Mouse (Mus musculus) gastrocnemius, postnatal 4 days (tissue): Measurements from ENCODE around the gene Fam104a. TPM values are rescaled to one million over a fixed set of nuclear protein-coding genes. Genes with fewer than 3 reads are reported as not detected.

ENCODE experiments used
- DNase-seq, 2 experiments: peaks; one replicate each; pipeline ENCODE4 v3.0.0; 2021 to 2022; ENCODE audit warnings: low spot score in 2 of 2, mixed read lengths in 2 of 2
- total RNA-seq, 2 experiments: library from RNA; stranded (reverse); gene quantifications; 2 replicates each; pipeline ENCODE4 v1.2.3; 2021

Gene Fam104a
- total RNA-seq, 2 experiments from 2014 or later, result 29.4 to 31.3 TPM

DNA sequence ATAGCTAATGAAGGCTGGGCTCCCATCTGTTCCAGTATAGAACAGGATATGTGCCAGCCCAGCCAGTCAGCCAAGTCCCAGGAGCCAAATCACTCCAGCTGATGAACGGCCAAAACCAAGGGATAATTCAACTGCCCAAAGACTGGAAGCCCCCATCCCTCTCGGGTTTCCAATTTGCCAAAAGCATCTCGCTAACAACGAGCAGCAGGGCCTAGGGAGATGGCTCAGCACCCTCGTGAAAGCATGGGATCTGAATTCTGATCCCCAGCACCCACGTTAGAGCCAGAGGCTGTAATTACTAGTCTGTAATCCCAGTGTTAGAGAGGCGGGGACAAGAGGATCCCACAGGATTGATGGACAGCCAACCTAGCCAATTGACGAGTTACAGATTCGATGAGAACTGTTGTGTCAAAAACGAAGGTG is 49.2 kb downstream of the Fam104a start:
- no peak for DNase-seq

DNA sequence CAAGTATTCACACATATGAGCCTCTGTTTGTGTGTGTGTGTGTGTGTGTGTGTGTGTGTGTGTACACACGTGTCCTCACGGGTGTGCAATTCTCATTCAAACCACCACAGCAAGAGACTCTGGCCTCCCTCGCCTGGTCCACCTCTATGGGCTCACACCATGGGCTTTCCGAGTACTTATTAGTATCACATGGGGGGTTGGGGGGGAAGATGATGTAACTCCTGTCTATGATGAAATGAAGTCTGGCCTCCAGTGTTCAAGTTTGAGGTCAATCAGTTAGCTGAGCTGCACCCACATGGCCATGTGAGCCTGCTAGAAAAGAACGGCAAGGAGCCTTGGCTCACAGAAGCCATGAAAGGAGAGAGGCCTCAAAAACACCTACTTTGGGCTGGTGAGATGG is 50.6 kb downstream of the Fam104a start:
- no peak for DNase-seq

DNA sequence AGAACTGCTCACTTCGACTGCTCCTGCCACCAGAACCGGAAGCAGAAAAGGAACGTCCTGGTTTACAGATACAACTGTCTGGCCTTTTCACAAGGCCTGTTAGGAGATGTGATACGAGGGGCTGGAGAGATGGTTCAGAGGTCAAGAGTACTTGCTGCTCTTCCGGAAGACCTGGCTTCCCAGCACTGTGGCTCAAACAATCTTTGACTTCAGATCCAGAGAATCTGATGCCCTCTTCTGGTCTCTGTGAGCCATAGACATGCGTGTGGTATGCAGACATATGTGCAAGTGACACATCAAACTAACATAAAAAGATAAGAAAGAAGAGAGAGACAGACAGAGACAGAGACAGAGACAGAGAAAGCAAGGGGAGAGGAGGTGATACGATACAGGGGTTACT is 51.7 kb downstream of the Fam104a start:
- no peak for DNase-seq

DNA sequence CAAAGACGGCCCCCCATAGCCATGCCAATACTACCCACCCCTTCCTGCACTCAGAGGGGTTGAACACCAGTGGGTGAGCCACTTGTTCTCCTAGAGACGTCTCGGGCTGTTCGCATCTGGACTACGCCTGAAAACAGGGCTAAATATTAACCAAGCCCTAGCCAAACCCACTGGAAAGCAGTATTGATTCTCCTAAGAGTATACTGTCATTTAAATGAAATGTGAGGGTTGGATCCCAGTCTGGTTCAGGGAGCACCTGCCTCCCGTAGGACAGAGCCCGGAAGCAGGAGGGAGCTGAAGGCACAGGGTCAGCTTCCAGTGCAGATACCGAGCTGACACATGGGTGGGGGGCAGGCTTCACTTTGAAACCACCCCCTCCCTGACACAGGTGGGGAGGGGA is 52.1 kb downstream of the Fam104a start:
- DNase-seq, result no peak

DNA sequence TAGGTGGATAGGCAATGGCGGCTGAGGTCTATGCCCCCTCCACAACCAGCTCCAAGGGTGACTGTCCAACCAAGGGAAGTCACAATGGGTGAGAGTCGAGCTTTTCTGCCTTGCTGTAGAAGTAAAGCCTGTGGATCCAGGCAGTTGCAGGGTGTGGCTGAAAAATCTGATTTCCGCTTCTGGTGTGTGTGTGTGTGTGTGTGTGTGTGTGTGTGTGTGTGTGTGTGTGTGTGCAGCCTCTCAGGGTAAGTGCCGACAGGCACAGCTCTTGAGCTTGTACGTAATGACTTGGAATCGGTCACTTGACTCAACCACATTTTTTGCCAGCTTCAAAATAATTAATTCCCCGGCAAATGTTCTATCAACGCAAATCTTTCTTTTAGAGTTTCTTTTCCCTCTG is 52.7 kb downstream of the Fam104a start:
- DNase-seq, result no peak

DNA sequence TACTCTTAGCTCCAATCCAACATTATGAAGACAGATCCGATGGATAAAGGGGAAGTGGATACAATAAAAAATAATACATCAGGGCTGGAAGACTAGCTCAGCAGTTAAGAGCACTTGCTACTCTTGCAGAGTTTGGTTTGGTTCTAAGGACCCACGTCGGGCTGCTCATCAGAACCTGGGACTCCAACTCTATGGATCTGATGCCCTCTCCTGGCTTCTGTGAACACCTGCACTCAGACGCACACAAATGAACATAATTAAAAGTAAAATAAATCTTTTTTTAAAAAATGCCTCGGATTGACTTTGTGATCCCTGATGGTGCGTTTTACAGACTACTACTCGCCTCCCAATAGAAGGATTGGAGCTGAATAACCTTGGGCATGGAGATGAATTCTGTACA is 53.3 kb downstream of the Fam104a start:
- no peak for DNase-seq

DNA sequence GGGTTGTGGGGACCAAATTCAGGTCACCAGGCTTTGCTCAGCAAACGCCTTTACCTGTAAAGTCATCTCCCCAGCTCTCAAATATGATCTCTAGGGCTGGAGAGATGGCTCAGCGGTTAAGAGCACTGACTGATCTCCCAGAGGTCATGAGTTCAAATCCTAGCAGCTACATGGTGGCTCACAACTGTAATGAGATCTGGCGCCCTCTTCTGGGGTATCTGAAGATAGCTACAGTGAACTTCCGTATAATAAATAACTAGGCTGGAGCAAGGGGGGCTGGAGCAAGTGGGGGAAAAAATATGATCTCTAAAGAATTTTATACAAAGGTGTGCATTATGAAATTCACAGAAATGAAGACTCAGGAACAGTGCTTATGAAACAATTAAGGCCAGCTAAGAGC is 56.2 kb downstream of the Fam104a start:
- DNase-seq, result no peak

DNA sequence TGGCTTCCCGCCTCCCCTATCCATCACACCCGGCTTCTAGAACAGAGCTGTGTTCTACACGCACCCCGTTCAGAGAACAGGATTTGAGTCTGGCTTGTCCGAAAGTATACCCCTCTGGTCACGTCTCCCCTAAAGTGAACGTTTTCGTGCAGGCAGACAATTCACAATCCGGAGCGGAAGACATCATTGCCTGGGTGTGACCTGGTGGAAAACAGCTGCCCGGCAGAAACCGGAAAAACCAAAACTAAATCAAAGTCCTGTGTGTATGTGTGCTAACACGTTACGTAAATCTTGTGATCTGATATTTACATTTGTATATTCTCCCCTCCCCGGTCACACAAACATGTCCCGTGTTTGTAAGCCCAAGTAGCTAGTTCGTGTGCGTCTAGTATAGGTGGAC is 58.5 kb downstream of the Fam104a start:
- DNase-seq, result no peak

DNA sequence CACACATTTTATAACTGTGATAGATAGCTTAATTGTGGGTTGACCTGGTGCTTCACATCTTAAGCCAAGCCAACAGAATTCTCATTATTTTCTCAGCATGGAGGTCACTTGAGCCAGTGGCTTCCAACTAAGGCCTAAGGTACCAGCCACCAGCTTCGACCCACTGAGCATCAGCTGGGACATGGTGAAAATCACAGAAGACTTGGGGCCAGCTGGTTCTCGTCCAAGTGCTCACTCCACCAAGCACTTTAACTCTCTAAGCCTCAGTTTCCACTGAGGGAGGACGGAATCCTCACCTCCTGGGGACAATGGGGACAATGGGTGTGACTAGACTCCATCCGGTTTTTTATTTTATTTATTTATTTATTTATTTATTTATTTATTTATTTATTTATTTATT is 61.9 kb downstream of the Fam104a start:
- DNase-seq, result no peak

DNA sequence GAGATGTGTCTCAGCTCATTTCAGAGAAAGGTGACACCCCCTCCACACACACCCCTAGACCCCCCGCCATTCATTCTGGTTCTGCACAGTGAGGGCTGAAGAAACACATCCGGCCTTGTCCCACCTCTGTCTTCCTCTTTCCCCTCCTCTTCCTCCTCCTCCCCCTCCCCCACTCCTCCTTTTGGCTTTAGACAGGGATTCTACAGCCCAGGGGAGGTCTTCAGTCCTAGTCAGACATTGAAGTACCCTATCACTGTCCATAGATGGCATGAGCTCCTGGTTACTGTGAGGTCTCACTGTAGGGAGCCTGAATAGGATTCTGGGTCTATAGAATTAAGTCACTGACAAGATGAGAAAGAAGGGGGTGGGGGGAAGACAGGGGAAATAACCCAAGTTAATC is 63.0 kb downstream of the Fam104a start:
- DNase-seq, result no peak

DNA sequence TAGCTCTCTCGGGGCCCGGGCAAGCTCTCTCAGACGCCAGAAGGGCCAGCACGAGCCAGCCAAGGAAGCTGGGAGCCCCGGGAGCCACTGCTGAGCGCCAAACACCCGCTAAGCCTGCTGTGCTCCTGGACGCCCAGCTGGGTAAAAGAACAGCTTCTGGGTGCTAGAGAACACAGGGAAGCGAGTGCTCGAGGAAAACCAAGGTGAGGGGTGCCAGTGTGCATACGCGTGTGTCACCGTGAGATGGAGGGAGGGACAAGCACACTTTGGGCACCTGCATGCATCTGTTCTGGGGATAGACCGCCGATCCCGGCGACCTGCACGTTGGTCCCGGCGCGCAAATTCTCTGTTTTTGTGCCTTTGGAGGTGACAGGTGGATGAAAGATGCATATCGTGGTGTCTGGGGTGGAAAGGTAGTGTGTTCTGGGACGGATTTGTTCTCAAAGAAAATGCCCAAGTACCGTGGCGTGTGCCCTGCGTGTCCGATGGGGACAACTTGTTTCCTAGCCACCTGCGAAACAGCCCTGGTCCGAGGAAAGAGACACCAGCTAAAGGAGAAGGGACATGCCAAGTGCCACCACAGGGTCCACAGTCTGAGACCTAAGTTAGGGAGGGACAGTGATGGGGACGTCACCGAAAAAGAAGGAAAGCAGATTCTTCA is 64.4 kb downstream of the Fam104a start:
- DNase-seq, result no peak

DNA sequence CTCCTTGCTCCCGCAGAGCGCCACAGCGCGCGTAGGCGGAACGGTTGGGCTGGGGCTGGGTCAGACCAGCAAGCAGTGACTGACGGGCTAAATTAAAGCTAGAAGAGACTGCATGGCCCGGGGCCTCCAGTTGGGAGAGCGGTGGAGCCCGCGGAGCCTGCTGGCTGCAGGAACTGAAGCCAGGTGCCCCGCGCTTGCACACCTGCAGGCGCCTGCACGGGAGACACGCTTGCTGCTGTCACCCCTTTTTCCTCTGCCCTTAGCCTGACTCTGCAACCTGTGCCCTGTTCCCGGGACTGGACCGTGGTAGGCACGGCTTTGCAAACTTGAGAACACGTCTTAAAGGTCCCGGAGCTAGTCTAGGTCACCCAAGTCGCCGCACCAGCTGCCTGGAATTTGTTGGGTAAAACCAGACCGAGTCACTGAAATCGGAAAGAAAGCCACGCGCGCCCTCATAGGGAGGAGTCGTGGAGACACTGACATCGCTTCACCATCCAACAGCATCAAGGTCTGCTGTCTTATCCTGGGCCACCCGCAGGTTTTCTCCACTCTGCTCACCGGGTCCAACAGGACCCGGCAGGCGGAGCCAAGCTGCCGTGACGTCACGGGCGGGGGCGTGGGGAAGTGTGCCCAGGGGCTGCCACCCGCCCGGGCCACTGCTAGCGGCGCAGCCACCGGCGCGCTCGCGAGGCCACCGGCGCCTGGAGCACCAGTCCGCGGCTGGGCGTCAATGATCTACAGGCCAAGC is 65.1 kb downstream of the Fam104a start, which contains the start of gene Sstr2:
Sstr2 (plus strand) TSS at position 671 of the 748 bp plus-strand sequence.
- DNase-seq, result peak in 1 of 2 experiments; percentile 61

DNA sequence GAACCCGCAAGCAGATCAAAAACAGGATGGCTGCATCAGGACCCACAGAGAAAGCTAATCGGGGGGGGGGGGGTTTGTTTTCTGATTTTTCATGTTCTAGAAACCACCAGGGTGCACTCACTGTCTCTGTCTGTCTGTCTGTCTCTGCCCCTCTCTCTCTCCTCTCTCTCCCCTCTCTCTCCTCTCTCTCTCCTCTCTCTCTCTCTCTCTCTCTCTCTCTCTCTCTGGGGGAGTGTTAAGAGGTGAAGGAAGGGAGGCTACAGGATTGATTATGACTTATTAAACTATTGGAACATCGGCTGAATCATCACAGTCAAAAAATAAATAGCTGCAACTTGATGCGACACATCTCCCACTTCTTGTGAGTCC is 65.7 kb downstream of the Fam104a start:
- no peak for DNase-seq

DNA sequence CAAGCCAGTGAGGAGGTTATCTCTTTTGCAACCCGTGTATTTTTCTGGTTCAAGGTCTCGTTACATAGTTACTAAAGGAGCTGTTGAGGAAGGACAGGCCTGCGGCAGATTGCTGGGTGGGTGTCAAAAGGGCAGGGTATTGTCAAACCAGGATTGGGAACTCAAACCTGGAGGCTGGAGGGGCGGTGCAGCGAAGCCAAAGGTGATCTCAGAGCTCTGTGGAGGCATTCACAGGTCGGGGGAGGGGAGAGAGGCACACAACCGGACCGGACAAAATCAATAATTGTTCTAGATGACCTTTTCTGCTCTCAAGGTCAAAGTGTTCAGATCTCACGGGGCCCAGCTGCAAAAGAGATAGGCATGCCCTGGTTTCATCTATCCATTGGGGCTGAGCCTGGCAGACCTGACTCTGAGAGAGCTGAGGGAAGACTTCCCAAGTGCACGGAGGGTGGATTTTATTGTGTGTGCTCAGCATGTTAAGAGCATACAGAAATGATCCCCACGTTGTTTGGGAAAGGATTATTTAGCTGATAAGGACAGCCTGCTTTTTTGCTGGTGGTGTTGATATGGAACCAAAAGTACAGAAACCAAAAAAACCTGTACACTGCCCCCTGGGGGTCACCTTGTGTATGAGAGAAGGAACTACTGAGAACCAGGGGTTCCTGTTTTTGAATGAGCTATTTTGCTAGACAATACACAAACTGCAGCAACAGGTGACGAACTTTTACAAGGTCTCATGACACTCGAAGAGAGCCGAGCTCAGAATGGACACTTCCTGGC is 66.6 kb downstream of the Fam104a start:
- DNase-seq, result peak; percentile 44 to 74

DNA sequence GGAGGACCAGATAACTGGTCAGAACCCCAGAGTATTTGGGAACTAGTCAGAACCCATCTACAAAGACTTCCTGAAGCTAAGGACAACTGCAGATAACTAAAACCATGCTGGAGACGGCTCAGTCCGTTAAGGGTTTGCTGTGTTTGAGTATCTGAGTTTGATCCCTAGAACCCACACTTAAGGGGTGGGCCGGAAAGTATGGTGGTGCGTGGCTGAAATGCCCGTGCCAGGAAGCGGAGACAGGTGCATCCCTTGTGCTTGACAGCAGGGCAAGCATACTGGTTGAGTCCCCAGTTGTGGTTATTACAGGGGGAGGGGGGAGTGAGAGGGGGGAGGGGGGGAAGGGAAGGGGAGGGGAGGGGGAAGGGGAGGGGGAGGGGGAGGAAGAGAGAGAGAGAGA is 69.5 kb downstream of the Fam104a start:
- DNase-seq, result no peak

DNA sequence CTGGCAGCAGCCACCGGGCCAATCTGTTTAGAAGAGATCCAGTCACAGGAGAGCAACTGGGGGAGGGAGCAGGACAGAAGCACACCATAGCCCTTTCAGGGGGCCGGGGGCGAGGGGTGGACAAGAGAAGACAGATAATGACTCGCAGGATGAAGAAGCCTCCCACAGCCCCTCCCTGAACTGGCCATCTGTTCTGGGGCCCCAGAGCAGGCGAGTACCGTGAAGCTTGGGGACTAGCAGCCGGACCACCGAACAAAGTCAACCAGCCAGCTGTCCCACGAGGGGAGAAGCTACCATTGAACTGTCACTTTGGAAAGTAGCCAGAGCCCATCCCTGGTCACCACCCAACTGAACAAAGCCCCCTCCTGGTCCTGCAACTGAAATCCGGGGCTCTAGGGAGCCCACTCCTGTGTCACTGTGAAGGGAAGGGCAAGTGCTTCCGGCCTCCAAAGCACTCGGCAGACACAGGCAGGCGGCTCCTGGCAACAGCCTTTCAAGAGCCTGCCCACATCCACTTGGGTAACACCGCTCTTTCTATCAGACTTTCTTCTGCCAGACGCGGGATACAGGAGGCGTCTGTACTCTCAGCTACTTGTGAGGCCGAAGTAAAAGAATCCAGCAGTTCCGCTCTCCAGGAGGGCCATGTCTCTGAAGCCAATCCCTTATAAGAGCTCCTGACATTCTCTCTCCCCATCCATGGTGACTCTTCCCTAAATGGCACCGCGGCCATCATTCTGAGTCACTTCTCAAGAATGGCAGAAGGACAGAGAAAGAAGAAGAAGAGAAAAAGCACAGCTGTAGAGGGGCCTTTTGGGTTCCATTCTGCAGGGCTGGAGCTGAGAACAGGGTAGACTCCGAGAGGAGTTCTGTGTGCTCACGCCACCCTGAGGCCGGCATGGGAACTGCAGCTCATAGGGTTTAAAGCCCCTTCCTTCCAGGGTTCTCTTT is 72.0 kb downstream of the Fam104a start:
- DNase-seq, result peak in 1 of 2 experiments; percentile 58

Other genes with a start within 250 kb of the Fam104a start
- under 1 TPM in 1 of 2 experiments, not detected in 1; 0.13 TPM for gene Sstr2, start 64.8 kb downstream of the Fam104a start, total RNA-seq
- gene Cog1, start 35.0 kb downstream of the Fam104a start, total RNA-seq, result 10 to 100 TPM; 23.0 to 26.6 TPM
- gene Slc39a11, start 34.1 kb downstream of the Fam104a start, total RNA-seq, result 1 to 10 TPM; 8.2 to 8.9 TPM
- gene D11Wsu47e, start 257 bp upstream of the Fam104a start, total RNA-seq, result 10 to 100 TPM; 11.3 to 16.7 TPM
- gene Cpsf4l, start 25.9 kb upstream of the Fam104a start, total RNA-seq, result not detected
- gene Cdc42ep4, start 67.7 kb upstream of the Fam104a start, total RNA-seq, result 10 to 100 TPM; 26.3 to 27.5 TPM